16 mouse cellular contexts compared by ENCODE assay signal in the genomic region with DNA sequence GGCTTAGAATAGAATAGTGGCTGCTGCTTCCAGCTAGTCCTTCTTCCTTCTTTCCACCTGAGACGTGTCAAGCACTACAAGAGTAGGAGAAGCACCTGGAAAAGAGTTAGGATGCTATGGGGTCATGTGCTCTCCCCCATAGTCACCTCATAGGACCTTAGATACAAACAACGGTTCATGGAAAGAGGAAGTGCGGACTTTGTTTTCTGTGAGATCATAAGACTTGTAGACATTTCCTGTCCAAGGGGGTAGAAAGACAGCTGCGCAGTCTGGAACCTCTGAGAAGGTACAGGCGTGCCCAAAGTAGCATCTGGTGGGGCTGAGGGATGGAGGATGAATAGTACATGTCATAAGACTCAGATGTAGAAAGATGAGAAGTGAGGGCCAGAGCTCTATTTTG.
A peak's percentile ranks its signal among the peaks of the same experiment; 100 is the strongest.
DNase-seq lines count a peak whose midpoint lies in the region; ATAC-seq and TF ChIP-seq lines count a peak whose summit lies in the region.
"Had no signal": no experiment of that assay in that cellular context is flagged by ENCODE, and none has a peak within 500 bp of the region (broad histone marks: within the 10 kb centered on the region; RNA-seq: fewer than 3 reads in every experiment).

No protein-coding gene starts in this region.

- H3K27ac ChIP-seq in liver, postnatal 0 days (ENCODE audit: low read depth), result no peak overlapping the region
- no peak overlapping the region for H3K27ac ChIP-seq in liver, embryonic 11.5 days (ENCODE audit: low read depth, low read length)
- H3K27ac ChIP-seq: heart, embryonic 13.5 days; hindbrain, embryonic 14.5 days; lung, embryonic 15.5 days; midbrain, embryonic 10.5 days had no signal

- H3K9me3 ChIP-seq in liver, postnatal 0 days (ENCODE audit: low read length), result no peaks in the 10 kb centered on the region
- no peaks in the 10 kb centered on the region for H3K9me3 ChIP-seq in liver, embryonic 11.5 days (ENCODE audit: control insufficient read depth, low read length)
- H3K9me3 ChIP-seq: heart, embryonic 13.5 days; lung, embryonic 15.5 days; midbrain, embryonic 10.5 days had no signal

- H3K4me3 ChIP-seq in liver, postnatal 0 days (ENCODE audit: low read depth, low read length), result no peak overlapping the region
- H3K4me3 ChIP-seq in liver, embryonic 11.5 days (ENCODE audit: low read depth, low read length), result no peak overlapping the region
- H3K4me3 ChIP-seq: heart, embryonic 13.5 days; lung, embryonic 15.5 days; midbrain, embryonic 10.5 days had no signal

- H3K4me2 ChIP-seq in liver, postnatal 0 days (ENCODE audit: low read depth, low read length), result no peak overlapping the region
- H3K4me2 ChIP-seq in liver, embryonic 11.5 days, result no peak overlapping the region
- H3K4me2 ChIP-seq: heart, embryonic 13.5 days; hindbrain, embryonic 14.5 days; lung, embryonic 15.5 days had no signal

- ATAC-seq in liver, postnatal 0 days, result peak; percentile 60
- no peak for ATAC-seq in liver, embryonic 11.5 days (replicated peaks; ENCODE audit: low FRiP score)
- peak; percentile 91 for ATAC-seq in common myeloid progenitor, adult 5-6 weeks (replicated peaks; ENCODE audit: low read depth, poor library complexity, severe bottlenecking)
- ATAC-seq in neutrophil, adult 5-6 weeks (ENCODE audit: extremely low read depth, insufficient number of reproducible peaks, low FRiP score, poor library complexity, severe bottlenecking), result peak; percentile 89

- no peak for TF ChIP-seq EP300 in liver, postnatal 0 days (IDR thresholded peaks at IDR 0.05; ENCODE audit: low read depth)

- 32% methylated on average over 5 of the region's 5 CpGs for WGBS in liver, postnatal 0 days (ENCODE audit: insufficient replicate concordance)
- 59% methylated on average over 5 of the region's 5 CpGs for WGBS in liver, embryonic 11.5 days

- DNase-seq in liver, postnatal 0 days, result peak; percentile 18
- no peak for DNase-seq in liver, embryonic 11.5 days (ENCODE audit: low spot score)
- DNase-seq in thymus, postnatal 36 days, result peak; percentile 5 to 17
- DNase-seq in right cerebral cortex, postnatal 4 days, result no peak
- DNase-seq in ovary, postnatal 14 days (ENCODE audit: low spot score), result no peak
- DNase-seq in cerebellum, postnatal 4 days (ENCODE audit: low spot score in 2 of 2), result no peak
- DNase-seq: cerebellum, adult 9-11 months; gastrocnemius, postnatal 25 days; liver; retina, postnatal 1 day had no signal

- H3K4me1 ChIP-seq in liver, postnatal 0 days (ENCODE audit: insufficient read depth), result 0 out of 2 replicates have a peak, but pooled peaks cover 3% of the 10 kb centered on the region
- no peaks in the 10 kb centered on the region for H3K4me1 ChIP-seq in liver, embryonic 11.5 days (replicated peaks; ENCODE audit: control insufficient read depth, insufficient read depth, low read length)
- H3K4me1 ChIP-seq: heart, embryonic 13.5 days; lung, embryonic 15.5 days; midbrain, embryonic 10.5 days had no signal

- no peak overlapping the region for H3K9ac ChIP-seq in liver, postnatal 0 days (replicated peaks)
- no peak overlapping the region for H3K9ac ChIP-seq in liver, embryonic 11.5 days (ENCODE audit: low read depth, low read length)
- H3K9ac ChIP-seq: heart, embryonic 13.5 days; hindbrain, embryonic 14.5 days; lung, embryonic 15.5 days had no signal

- TF ChIP-seq CTCF in liver, postnatal 0 days (IDR thresholded peaks at IDR 0.05; ENCODE audit: low read depth), result no peak

- no peaks in the 10 kb centered on the region for H3K27me3 ChIP-seq in liver, postnatal 0 days (ENCODE audit: insufficient read depth, low read length)
- H3K27me3 ChIP-seq in liver, embryonic 11.5 days (replicated peaks; ENCODE audit: control insufficient read depth, insufficient read depth, low read length), result no peaks in the 10 kb centered on the region
- H3K27me3 ChIP-seq: heart, embryonic 13.5 days; lung, embryonic 15.5 days had no signal

- H3K36me3 ChIP-seq in liver, postnatal 0 days (replicated peaks; ENCODE audit: insufficient read depth, low read length), result no peaks in the 10 kb centered on the region
- no peaks in the 10 kb centered on the region for H3K36me3 ChIP-seq in liver, embryonic 11.5 days (ENCODE audit: control insufficient read depth, insufficient read depth, low read length)
- H3K36me3 ChIP-seq: heart, embryonic 13.5 days; lung, embryonic 15.5 days; midbrain, embryonic 10.5 days had no signal

Comparison
In these comparisons a context has a peak if more than half of its experiments do, and no peak if none do; other contexts are left out.
1. DNase-seq: peak in liver, postnatal 0 days (single experiment) and thymus, postnatal 36 days (2 of 2); none in liver, embryonic 11.5 days (single experiment), right cerebral cortex, postnatal 4 days (single experiment), ovary, postnatal 14 days (single experiment) and cerebellum, postnatal 4 days (0 of 2).